7 mouse cellular contexts compared by ENCODE assay signal in genomic region chr2:6273392-6273845, GRCm38 (mm10). TPM values are rescaled to one million over a fixed set of nuclear protein-coding genes. Genes with fewer than 3 reads are reported as not detected.
A peak's percentile ranks its signal among the peaks of the same experiment; 100 is the strongest.
DNase-seq lines count a peak whose midpoint lies in the region; ATAC-seq and TF ChIP-seq lines count a peak whose summit lies in the region.

No protein-coding gene starts in this region.

- WGBS in embryonic facial prominence, embryonic 15.5 days, result 21% methylated on average over 10 of the region's 10 CpGs
- 7% methylated on average over 10 of the region's 10 CpGs for WGBS in limb, embryonic 12.5 days

- no peaks in the 10 kb centered on the region for H3K27me3 ChIP-seq in embryonic facial prominence, embryonic 15.5 days
- H3K27me3 ChIP-seq in limb, embryonic 12.5 days, result no peaks in the 10 kb centered on the region

- H3K27ac ChIP-seq in bone marrow macrophage, adult 2 months (ENCODE audit: insufficient read depth, low read depth, low read length), result peak overlapping the region; percentile 79
- H3K27ac ChIP-seq in embryonic facial prominence, embryonic 15.5 days (replicated peaks), result peak overlapping the region; percentile 8; the same call in 1 of the 2 replicates
- peak overlapping the region; percentile 36 for H3K27ac ChIP-seq in limb, embryonic 12.5 days

- no peaks in the 10 kb centered on the region for H3K36me3 ChIP-seq in embryonic facial prominence, embryonic 15.5 days
- no peaks in the 10 kb centered on the region for H3K36me3 ChIP-seq in limb, embryonic 12.5 days

- TF ChIP-seq POLR2A in bone marrow macrophage, adult 2 months (IDR thresholded peaks at IDR 0.05; ENCODE audit: borderline replicate concordance, low read depth, low read length), result no peak

- peak overlapping the region; percentile 34 for H3K4me3 ChIP-seq in bone marrow macrophage, adult 2 months (ENCODE audit: insufficient read depth, low read length)
- no peak overlapping the region for H3K4me3 ChIP-seq in embryonic facial prominence, embryonic 15.5 days (replicated peaks)
- no peak overlapping the region for H3K4me3 ChIP-seq in limb, embryonic 12.5 days (replicated peaks)

- H3K4me1 ChIP-seq in bone marrow macrophage, adult 2 months (ENCODE audit: control insufficient read depth, insufficient read depth, low read length), result peaks cover 32% of the 10 kb centered on the region
- H3K4me1 ChIP-seq in embryonic facial prominence, embryonic 15.5 days, result no peaks in the 10 kb centered on the region; the same call in 1 of the 2 replicates
- peaks cover 27% of the 10 kb centered on the region for H3K4me1 ChIP-seq in limb, embryonic 12.5 days (replicated peaks)

- TF ChIP-seq CTCF in bone marrow macrophage, adult 2 months (IDR thresholded peaks at IDR 0.05; ENCODE audit: low read depth, low read length), result no peak

- peak; percentile 28 to 47 for DNase-seq in left cerebral cortex, postnatal 14 days (ENCODE audit: low spot score in 2 of 2)
- no peak for DNase-seq in left cerebral cortex, adult 11 months (ENCODE audit: low spot score)
- no peak for DNase-seq in yolk sac, embryonic 10.5 days (ENCODE audit: low spot score)

- no peak overlapping the region for H3K9ac ChIP-seq in embryonic facial prominence, embryonic 15.5 days
- no peak overlapping the region for H3K9ac ChIP-seq in limb, embryonic 12.5 days (replicated peaks)

- peak overlapping the region; percentile 4; the same call in 1 of the 2 replicates for H3K4me2 ChIP-seq in embryonic facial prominence, embryonic 15.5 days (replicated peaks)
- H3K4me2 ChIP-seq in limb, embryonic 12.5 days, result peak overlapping the region; percentile 28; the same call in 1 of the 2 replicates

- H3K9me3 ChIP-seq in embryonic facial prominence, embryonic 15.5 days (replicated peaks), result no peaks in the 10 kb centered on the region
- H3K9me3 ChIP-seq in limb, embryonic 12.5 days, result no peaks in the 10 kb centered on the region

- intact Hi-C loops in left cerebral cortex, postnatal 14 days (cut with DNase I), result no loop called here

- no peak for ATAC-seq in embryonic facial prominence, embryonic 15.5 days (ENCODE audit: insufficient number of reproducible peaks, low FRiP score, low TSS enrichment, low read depth)
- no peak for ATAC-seq in limb, embryonic 12.5 days (ENCODE audit: insufficient number of reproducible peaks, insufficient read depth, low FRiP score, low TSS enrichment, low read depth)
- ATAC-seq in neutrophil, adult 5-6 weeks (ENCODE audit: extremely low read depth, insufficient number of reproducible peaks, low FRiP score, poor library complexity, severe bottlenecking), result peak; percentile 80

RNA-seq across cellular contexts. Expression of gene Usp6nl, which starts 49.0 kb away (rescaled TPM):
- total RNA-seq in left cerebral cortex, postnatal 14 days (2021), result 10 to 100 TPM; 26.2 to 27.2 TPM
- polyA plus RNA-seq in bone marrow macrophage, adult 2 months (2012; ENCODE audit: insufficient read depth, insufficient read length, missing spikeins), result 4.6 and 5.6 TPM in 2 replicates
- polyA plus RNA-seq in embryonic facial prominence, embryonic 15.5 days (2015; fragmentation: Nextera tagmentation; extraction: Ambion mirVana), result 8.7 and 9.5 TPM in 2 replicates
- 16.1 and 17.3 TPM in 2 replicates for polyA plus RNA-seq in limb, embryonic 12.5 days (2016; fragmentation: Nextera tagmentation; extraction: Ambion mirVana)
- total RNA-seq in neutrophil, adult 5-6 weeks (2017), result 29.2 and 31.7 TPM in 2 replicates

Comparison
In these comparisons a context has a peak if more than half of its experiments do, and no peak if none do; other contexts are left out.
1. DNase-seq: peak in left cerebral cortex, postnatal 14 days (2 of 2); none in left cerebral cortex, adult 11 months (single experiment) and yolk sac, embryonic 10.5 days (single experiment).
2. H3K27ac ChIP-seq: peak in every context shown above with its lines; median percentile 79 in bone marrow macrophage, adult 2 months; 36 in limb, embryonic 12.5 days; 8 in embryonic facial prominence, embryonic 15.5 days.